Mouse (Mus musculus) G1E (cell line): Measurements from ENCODE around the gene Ssmem1. TPM values are rescaled to one million over a fixed set of nuclear protein-coding genes. Genes with fewer than 3 reads are reported as not detected.

Experiments used
- ATAC-seq: 2 replicates; pipeline ENCODE4 v1.8.0; 2016; ENCODE audit warnings: mild to moderate bottlenecking; ENCODE audit not compliant: insufficient number of reproducible peaks, poor library complexity, low FRiP score, severe bottlenecking; ENCODE audit errors: extremely low read depth
- DNase-seq: peaks from one replicate; pipeline ENCODE4 v3.0.0; 2012; ENCODE audit warnings: low spot score
- H3K27me3 ChIP-seq: 2 replicates; pipeline ENCODE4 v1.6.1; 2012; ENCODE audit warnings: mild to moderate bottlenecking, low read length, inconsistent platforms; ENCODE audit not compliant: insufficient read depth
- H3K36me3 ChIP-seq: replicated peaks from 2 replicates; pipeline ENCODE3; 2012; ENCODE audit warnings: mild to moderate bottlenecking, inconsistent platforms
- H3K4me1 ChIP-seq: 2 replicates; pipeline ENCODE4 v1.6.1; 2012; ENCODE audit warnings: low read depth, low read length, inconsistent platforms, mixed read lengths; ENCODE audit not compliant: insufficient read depth
- H3K4me3 ChIP-seq: 2 replicates; pipeline ENCODE4 v1.5.1; 2012; ENCODE audit warnings: low read depth, mild to moderate bottlenecking, inconsistent platforms, low read length, moderate library complexity, mixed read lengths
- H3K9me3 ChIP-seq: replicated peaks from 2 replicates; pipeline ENCODE4 v1.6.1; 2012; ENCODE audit warnings: inconsistent platforms
- CTCF ChIP-seq: IDR thresholded peaks from 2 replicates; pipeline ENCODE4 v1.5.1; 2012; ENCODE audit warnings: low read depth, low read length, inconsistent platforms, mixed read lengths
- GATA1 ChIP-seq: IDR thresholded peaks from 2 replicates; pipeline ENCODE4 v1.6.1; 2012; ENCODE audit warnings: borderline replicate concordance, low read length, inconsistent platforms, mixed read lengths
- GATA2 ChIP-seq: IDR thresholded peaks from 2 replicates; pipeline ENCODE4 v1.6.1; 2012; ENCODE audit warnings: low read depth, low read length, inconsistent platforms, borderline replicate concordance
- POLR2AphosphoS5 ChIP-seq: IDR thresholded peaks from 2 replicates; pipeline ENCODE4 v1.6.1; 2012; ENCODE audit warnings: low read depth, low read length, inconsistent platforms; ENCODE audit not compliant: insufficient replicate concordance
- TAL1 ChIP-seq: conservative IDR thresholded peaks from 2 replicates; pipeline ENCODE4 v1.6.1; 2012; ENCODE audit warnings: low read depth, low read length, inconsistent platforms, mixed read lengths
- polyA plus RNA-seq: library from polyadenylated mRNA; stranded (reverse); fragments of >175 nt; gene quantifications from 2 replicates; pipeline ENCODE4 v1.2.3, GENCODE M21; 2012
- total RNA-seq, 2 experiments: library from RNA; stranded (forward) in 1 of 2; stranded (reverse) in 1 of 2; fragments of 200-1000 nt in 1 of 2; fragments of >200 nt in 1 of 2; fragmentation: Nextera tagmentation in 1 of 2; gene quantifications; 2 replicates each; pipeline ENCODE4 v1.2.3; 2014 to 2017

The Ssmem1 gene
- total and polyA plus RNA-seq, 3 experiments = 0.33 TPM; not detected in 2

DNA sequence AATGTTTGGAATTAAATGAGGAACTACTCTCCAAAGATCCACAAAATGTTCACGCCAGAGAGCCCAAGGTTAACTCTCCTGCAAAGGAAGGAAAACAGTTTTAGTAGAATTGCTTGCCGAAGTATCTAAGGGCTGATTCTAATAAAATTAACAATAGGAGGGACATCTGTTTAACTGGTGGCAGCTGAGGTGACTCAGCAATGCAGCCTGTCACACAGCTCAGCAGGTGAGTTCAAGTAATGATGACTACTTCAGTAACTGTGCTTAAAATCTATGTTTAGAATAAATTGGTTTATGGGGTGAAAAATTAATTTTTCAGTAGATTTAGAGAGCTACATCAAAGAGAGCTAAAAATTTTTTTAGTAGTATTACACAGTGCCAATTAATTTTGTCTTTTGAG, 26.7 kb upstream of the Ssmem1 start:
- no peak for DNase-seq
- Histone ChIP-seq H3K27me3 (no peaks in the 10 kb centered on the region), H3K4me3 (no peak overlapping the region), H3K4me1 (no peaks in the 10 kb centered on the region), H3K36me3 (peaks cover 100% of the 10 kb centered on the region), H3K9me3 (no peaks in the 10 kb centered on the region)
- TF ChIP-seq GATA1 = no peak
- TF ChIP-seq CTCF = no peak
- TF ChIP-seq GATA2 = no peak
- no peak for TF ChIP-seq TAL1
- no peak for ATAC-seq

DNA sequence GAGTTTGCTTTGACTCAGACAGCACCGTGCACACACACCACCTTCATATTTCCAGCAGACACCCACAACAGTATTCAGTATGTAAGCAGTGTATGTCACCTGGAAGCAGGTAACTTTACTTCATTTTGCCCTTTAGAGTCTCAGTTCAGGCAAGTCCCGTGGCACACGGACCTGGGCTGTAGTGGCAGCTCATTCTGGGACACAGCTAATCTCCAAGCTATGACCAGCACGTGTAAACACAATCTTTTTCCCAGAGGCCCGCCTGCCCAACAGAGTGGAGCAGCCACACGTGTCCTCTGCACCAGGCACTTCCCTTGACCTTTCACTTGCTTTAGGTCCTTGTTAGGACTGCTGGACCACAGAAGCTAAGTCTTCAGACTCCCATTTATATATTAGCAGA, 23.1 kb upstream of the Ssmem1 start:
- H3K27me3 ChIP-seq = no peaks in the 10 kb centered on the region
- H3K36me3 ChIP-seq = peaks cover 97% of the 10 kb centered on the region
- H3K4me3 ChIP-seq = no peak overlapping the region
- H3K4me1 ChIP-seq = no peaks in the 10 kb centered on the region; the same call in 1 of the 2 replicates
- no peaks in the 10 kb centered on the region for H3K9me3 ChIP-seq
- DNase-seq (no peak), ATAC-seq (no peak)
- TF ChIP-seq GATA2 = no peak
- TF ChIP-seq POLR2AphosphoS5 = no peak
- no peak for TF ChIP-seq TAL1
- TF ChIP-seq GATA1 = no peak
- no peak for TF ChIP-seq CTCF

GRCm38 (mm10) chr6:30499049-30499448, 10.6 kb upstream of the Ssmem1 start:
- Histone ChIP-seq H3K36me3 (peaks cover 82% of the 10 kb centered on the region), H3K4me3 (no peak overlapping the region), H3K4me1 (peaks cover 28% of the 10 kb centered on the region), H3K27me3 (no peaks in the 10 kb centered on the region), H3K9me3 (no peaks in the 10 kb centered on the region)
- TF ChIP-seq GATA2 = no peak
- TF ChIP-seq CTCF = no peak
- DNase-seq (no peak), ATAC-seq (no peak)

GRCm38 (mm10) chr6:30508824-30509223, 825 bp upstream of the Ssmem1 start:
- Histone ChIP-seq H3K4me1 (peaks cover 39% of the 10 kb centered on the region), H3K9me3 (no peaks in the 10 kb centered on the region), H3K27me3 (no peaks in the 10 kb centered on the region; the same call in 1 of the 2 replicates), H3K4me3 (peak overlapping the region; percentile 75), H3K36me3 (peaks cover 34% of the 10 kb centered on the region)
- TF ChIP-seq POLR2AphosphoS5 (no peak), TAL1 (no peak), GATA1 (no peak), GATA2 (no peak), CTCF (no peak)
- ATAC-seq (no peak), DNase-seq (no peak)

- Histone ChIP-seq H3K27me3 (peaks cover 2% of the 10 kb centered on the region; the same call in 1 of the 2 replicates), H3K9me3 (no peaks in the 10 kb centered on the region), H3K36me3 (peaks cover 22% of the 10 kb centered on the region), H3K4me3 (peak overlapping the region; percentile 75; the same call in 1 of the 2 replicates), H3K4me1 (peaks cover 29% of the 10 kb centered on the region)
- no peak for TF ChIP-seq TAL1
- TF ChIP-seq POLR2AphosphoS5 = no peak
- no peak for TF ChIP-seq CTCF
- TF ChIP-seq GATA2 = no peak
- no peak for TF ChIP-seq GATA1
- DNase-seq = no peak
- ATAC-seq = no peak
These were observed 642 bp downstream of the Ssmem1 start for GRCm38 (mm10) chr6:30510291-30510690.

GRCm38 (mm10) chr6:30514242-30514641, 4.6 kb downstream of the Ssmem1 start:
- ATAC-seq (no peak), DNase-seq (no peak)
- peaks cover 10% of the 10 kb centered on the region for H3K4me1 ChIP-seq
- no peaks in the 10 kb centered on the region for H3K9me3 ChIP-seq
- no peaks in the 10 kb centered on the region for H3K36me3 ChIP-seq
- peaks cover 13% of the 10 kb centered on the region for H3K27me3 ChIP-seq
- no peak overlapping the region for H3K4me3 ChIP-seq
- TF ChIP-seq POLR2AphosphoS5 (no peak), GATA1 (no peak), GATA2 (no peak), TAL1 (no peak), CTCF (no peak)

DNA sequence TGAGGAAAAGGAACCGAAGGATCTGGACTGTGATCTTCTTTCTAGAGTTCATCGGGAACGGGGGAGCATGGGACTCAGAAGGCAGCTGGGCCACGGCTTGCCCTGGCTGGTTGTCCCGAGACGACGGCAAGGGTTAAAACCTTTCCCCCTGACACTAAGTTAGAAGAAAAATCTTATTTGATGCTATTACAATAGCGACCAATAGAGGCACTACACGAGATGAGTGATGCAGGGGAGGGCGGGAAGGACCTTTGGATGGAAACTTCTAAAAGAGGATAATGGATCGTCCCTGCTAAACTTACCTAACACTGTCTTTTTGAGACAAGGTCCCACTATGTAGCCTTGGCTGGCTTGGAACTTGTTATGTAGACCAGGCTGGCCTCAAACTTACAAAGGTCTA, 10.8 kb downstream of the Ssmem1 start:
- H3K9me3 ChIP-seq = no peaks in the 10 kb centered on the region
- no peaks in the 10 kb centered on the region for H3K36me3 ChIP-seq
- DNase-seq = no peak
- peaks cover 33% of the 10 kb centered on the region for H3K27me3 ChIP-seq
- TF ChIP-seq GATA2 (no peak), CTCF (no peak), GATA1 (no peak), TAL1 (no peak)
- no peak overlapping the region for H3K4me3 ChIP-seq
- ATAC-seq = no peak
- H3K4me1 ChIP-seq = no peaks in the 10 kb centered on the region
